Mouse (Mus musculus): Measurements from ENCODE around the gene Mrpl24. TPM values are rescaled to one million over a fixed set of nuclear protein-coding genes. Genes with fewer than 3 reads are reported as not detected.

Mrpl24 gene
- polyA plus RNA-seq (2015; fragmentation: Nextera tagmentation; extraction: Ambion mirVana): 55.8 and 56.3 TPM in 2 replicates

DNA sequence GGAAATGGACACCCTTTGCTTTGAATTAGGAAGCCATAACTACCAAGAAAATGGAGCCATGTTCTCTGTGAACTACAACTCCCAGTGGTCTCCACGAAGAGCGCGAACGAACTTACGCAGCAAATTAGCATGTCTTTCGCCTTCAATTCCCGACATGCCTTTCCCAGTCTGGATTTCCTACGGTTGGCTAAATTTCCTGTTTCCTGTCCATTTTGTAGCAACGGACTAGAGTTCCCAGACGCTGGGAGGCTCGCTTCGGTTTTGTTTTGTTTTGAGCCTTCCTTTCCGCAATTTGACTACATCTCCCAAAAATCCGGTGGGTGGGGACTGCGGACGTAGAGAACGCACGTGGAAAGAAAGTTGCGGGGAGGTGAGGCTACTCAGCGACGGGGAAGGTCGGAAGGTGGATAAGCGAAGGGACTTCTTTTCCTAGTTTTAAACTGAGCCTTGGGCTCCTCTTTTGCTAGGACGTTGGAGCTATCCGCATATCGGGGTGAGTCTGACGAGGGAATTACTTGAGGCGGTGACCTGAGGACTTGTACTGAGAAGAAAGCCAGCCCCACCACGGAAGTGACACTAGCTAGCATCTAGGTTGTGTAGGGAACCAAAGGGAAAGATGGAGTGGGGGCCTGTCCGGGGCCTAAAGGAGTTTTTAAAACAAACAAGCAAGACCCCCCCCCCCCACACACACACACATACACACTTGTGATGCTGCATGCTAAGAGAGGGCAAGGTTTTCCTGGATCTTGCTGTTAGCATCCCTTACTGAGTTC, at the start of gene Mrpl24:
TSS of gene Mrpl24 (plus strand) at position 171 of the 773 bp plus-strand sequence.

GRCm38 (mm10) chr3:87885281-87886003, 33.9 kb upstream of the Mrpl24 start, which contains the start of gene Prcc:
Gene Prcc, minus strand, starts transcription at chr3:87885608.

GRCm38 (mm10) chr3:87905880-87906485, 13.3 kb upstream of the Mrpl24 start, which contains the start of gene Hdgf:
Gene Hdgf, plus strand, starts transcription at chr3:87906321.

DNA sequence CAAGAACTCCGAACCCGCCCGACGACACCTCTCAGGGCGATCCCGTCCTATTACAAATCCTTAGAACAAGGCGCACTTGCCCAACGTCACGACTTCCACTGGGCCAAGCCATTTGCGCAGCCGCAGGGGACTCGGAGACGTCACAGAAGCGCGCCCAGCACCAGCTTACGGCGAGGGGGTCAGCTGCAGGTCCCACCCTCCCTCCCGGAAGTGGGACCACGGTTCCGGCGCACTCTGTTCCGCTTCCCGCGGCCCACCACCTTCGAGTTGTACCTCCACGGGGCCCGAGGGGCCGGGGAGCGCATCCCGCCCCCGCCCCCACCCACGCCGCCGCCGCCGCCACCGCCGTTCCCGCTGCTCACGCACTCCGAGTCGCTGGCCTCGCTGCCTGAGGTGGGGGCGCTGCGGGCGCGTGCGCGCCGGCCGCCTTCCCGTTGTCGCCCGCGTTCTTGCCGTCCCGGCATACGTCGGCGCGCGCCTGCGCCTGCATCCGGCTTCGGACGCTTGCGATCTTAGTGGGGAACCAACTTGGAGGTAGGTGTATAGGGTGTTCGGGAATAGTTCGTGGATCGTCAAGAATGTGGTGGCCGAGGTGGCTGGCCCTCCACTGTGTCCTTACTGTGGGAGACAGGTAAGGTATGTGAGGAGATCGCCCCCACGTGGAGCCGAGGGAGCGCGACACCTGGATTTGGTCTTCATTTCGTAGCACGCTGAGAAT, 10.9 kb downstream of the Mrpl24 start, which contains the start of the genes Isg20l2 and Rrnad1:
TSS of gene Isg20l2 (plus strand) at position 237 of the 718 bp plus-strand sequence.
TSS of gene Rrnad1 (minus strand) at position 640 of the 718 bp plus-strand sequence.

DNA sequence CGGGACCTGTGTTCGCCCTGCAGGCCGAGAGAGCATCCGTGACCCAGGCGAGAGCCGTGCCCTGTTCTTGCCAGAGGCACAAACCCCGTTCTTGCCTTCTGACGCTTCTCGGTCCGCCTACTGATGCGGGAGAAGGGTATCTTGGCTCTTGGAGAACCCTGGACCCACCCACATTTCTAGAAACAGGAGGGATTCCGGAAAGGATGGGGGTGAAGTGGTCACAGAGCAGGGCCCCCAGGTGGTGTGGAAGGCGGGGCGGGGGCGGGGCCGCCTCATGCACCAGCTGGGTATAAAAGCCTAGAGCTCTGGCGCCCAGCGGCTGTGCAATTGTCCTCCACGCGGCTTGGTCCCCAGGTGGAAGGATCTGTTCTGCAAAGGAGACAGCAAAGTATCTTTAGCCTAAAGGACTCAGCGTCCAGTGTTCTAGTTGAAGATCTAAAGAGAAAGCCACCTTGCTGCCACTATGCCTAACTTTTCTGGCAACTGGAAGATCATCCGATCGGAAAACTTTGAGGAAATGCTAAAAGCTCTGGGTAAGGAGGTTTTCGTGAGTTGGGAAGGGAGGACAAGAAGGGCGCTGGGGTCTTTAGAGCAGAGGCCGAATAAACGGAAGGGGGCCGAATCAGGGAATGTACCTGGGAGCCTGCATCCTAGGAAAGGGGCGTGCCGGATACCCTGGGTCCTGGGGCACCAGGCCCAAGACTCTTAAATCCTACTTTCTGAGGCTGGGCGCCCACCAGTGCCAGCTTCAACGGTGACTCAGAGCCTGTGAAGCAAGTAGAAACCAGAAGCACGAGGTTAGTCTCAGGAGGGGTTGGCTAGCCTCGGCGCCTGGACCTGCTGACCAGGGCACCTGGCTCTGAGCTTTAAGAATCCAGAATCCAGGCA, 29.3 kb downstream of the Mrpl24 start, which contains the start of gene Crabp2:
TSS of gene Crabp2 (plus strand) at position 289 of the 888 bp plus-strand sequence.

GRCm38 (mm10) chr3:87970939-87971488, 51.7 kb downstream of the Mrpl24 start, which contains the start of gene Nes:
Gene Nes, plus strand, starts transcription at chr3:87971078.

Other genes with a start within 250 kb of the Mrpl24 start
- 0.17 and 0.23 TPM in 2 replicates for gene Lrrc71, start 170.9 kb upstream of the Mrpl24 start, polyA plus RNA-seq (2015; fragmentation: Nextera tagmentation; extraction: Ambion mirVana)
- gene Ntrk1, start 124.3 kb upstream of the Mrpl24 start, polyA plus RNA-seq (2015; fragmentation: Nextera tagmentation; extraction: Ambion mirVana): 0.06 and 0.18 TPM in 2 replicates
- not detected in 2 replicates for gene Insrr, start 122.6 kb upstream of the Mrpl24 start, polyA plus RNA-seq (2015; fragmentation: Nextera tagmentation; extraction: Ambion mirVana)
- gene Pear1, start 95.2 kb upstream of the Mrpl24 start, polyA plus RNA-seq (2015; fragmentation: Nextera tagmentation; extraction: Ambion mirVana): 10.1 and 11.7 TPM in 2 replicates
- gene Sh2d2a, start 72.8 kb upstream of the Mrpl24 start, polyA plus RNA-seq (2015; fragmentation: Nextera tagmentation; extraction: Ambion mirVana): 0.79 and 1.2 TPM in 2 replicates
- 9.0 and 10.1 TPM in 2 replicates for gene Prcc, start 33.9 kb upstream of the Mrpl24 start, polyA plus RNA-seq (2015; fragmentation: Nextera tagmentation; extraction: Ambion mirVana)
- gene Hdgf, start 13.2 kb upstream of the Mrpl24 start, polyA plus RNA-seq (2015; fragmentation: Nextera tagmentation; extraction: Ambion mirVana): 277 and 306 TPM in 2 replicates
- gene Isg20l2, start 10.8 kb downstream of the Mrpl24 start, polyA plus RNA-seq (2015; fragmentation: Nextera tagmentation; extraction: Ambion mirVana): 31.2 TPM in 2 replicates
- 8.6 and 9.3 TPM in 2 replicates for gene Rrnad1, start 11.2 kb downstream of the Mrpl24 start, polyA plus RNA-seq (2015; fragmentation: Nextera tagmentation; extraction: Ambion mirVana)
- gene Crabp2, start 29.2 kb downstream of the Mrpl24 start, polyA plus RNA-seq (2015; fragmentation: Nextera tagmentation; extraction: Ambion mirVana): 0.13 and 0.23 TPM in 2 replicates
- 3.8 and 4.2 TPM in 2 replicates for gene Nes, start 51.6 kb downstream of the Mrpl24 start, polyA plus RNA-seq (2015; fragmentation: Nextera tagmentation; extraction: Ambion mirVana)
- 0.04 TPM in 1 of 2 replicates, not detected in the other for gene Bcan, start 80.7 kb downstream of the Mrpl24 start, polyA plus RNA-seq (2015; fragmentation: Nextera tagmentation; extraction: Ambion mirVana)
- not detected in 2 replicates for gene Hapln2, start 108.1 kb downstream of the Mrpl24 start, polyA plus RNA-seq (2015; fragmentation: Nextera tagmentation; extraction: Ambion mirVana)
- 24.4 and 25.0 TPM in 2 replicates for gene Gpatch4, start 123.6 kb downstream of the Mrpl24 start, polyA plus RNA-seq (2015; fragmentation: Nextera tagmentation; extraction: Ambion mirVana)
- gene Naxe, start 139.0 kb downstream of the Mrpl24 start, polyA plus RNA-seq (2015; fragmentation: Nextera tagmentation; extraction: Ambion mirVana): 54.5 and 63.5 TPM in 2 replicates
- gene Ttc24, start 158.8 kb downstream of the Mrpl24 start, polyA plus RNA-seq (2015; fragmentation: Nextera tagmentation; extraction: Ambion mirVana): not detected in 2 replicates
- gene Iqgap3, start 162.5 kb downstream of the Mrpl24 start, polyA plus RNA-seq (2015; fragmentation: Nextera tagmentation; extraction: Ambion mirVana): 8.6 and 9.2 TPM in 2 replicates
- 11.0 and 13.3 TPM in 2 replicates for gene Mef2d, start 222.9 kb downstream of the Mrpl24 start, polyA plus RNA-seq (2015; fragmentation: Nextera tagmentation; extraction: Ambion mirVana)

Measured in spleen, postnatal 0 days (tissue).